Mouse (Mus musculus) left cerebral cortex, adult 9 months (tissue): ENCODE data around the gene Syt6.

Experiments
- DNase-seq, 2 experiments: peaks; one replicate each; pipeline ENCODE4 v3.0.0; 2022; ENCODE audit warnings: low spot score in 2 of 2

The Syt6 gene

DNA sequence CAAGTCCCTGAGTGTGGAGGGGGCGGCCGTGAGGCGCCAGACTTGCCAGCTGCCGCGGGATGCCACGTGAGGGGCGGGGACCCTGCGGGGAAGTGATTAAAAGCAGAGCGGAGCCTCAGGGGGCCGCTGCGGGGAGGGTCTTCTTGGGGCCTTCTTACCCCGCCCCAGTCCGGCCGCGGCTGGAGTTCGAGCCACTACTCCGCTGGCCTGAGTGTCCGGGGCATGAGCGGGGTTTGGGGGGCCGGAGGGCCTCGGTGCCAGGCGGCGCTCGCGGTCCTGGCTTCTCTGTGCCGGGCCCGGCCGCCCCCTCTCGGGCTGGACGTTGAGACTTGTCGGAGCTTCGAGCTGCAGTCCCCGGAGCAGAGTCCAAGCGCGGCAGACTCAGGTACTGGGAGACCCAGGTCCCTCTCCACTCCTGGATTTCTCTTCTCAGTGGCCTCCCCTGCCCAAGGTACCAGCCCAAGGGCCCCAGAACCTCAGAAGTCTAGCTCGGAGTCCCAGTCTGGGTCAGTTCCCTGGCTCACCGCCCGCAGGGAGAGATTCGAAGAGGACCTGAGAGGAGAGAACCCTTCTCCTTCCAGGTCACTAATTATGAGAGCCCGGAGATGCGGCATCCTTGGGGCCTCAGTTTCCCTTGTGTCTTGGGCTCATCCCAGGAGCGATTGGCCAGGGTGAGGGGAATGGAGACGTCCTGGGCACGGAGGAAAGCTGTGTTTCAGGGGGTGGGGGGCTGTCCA, at the start of gene Syt6:
Gene Syt6, plus strand, starts transcription at position 76 of the 737 bp plus-strand sequence.
- DNase-seq = no peak

DNA sequence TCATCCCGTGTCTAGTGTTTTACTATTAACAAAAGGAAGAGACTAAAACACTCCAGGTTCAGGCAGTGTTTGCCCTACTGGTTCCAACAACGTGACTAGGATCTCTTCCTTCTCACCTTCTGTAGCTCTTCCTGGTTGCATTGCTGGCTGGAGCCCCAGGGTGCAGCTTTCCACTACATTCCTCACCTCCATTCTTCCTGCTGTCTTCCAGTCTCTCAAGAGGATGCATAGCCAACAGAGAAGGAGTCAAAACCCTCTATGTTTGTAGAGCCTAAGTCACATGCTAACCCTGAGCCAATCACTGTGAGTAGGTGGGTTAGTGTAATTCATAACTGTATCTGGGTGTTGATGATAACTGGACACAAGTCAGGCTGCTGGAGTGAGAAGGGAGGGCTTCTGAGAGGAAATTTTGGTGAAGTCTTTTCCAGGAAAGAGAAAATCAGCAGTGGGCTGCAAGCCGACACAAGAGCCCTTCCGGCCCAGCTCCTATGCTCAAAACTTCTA, 48.8 kb upstream of the Syt6 start:
- DNase-seq = no peak

DNA sequence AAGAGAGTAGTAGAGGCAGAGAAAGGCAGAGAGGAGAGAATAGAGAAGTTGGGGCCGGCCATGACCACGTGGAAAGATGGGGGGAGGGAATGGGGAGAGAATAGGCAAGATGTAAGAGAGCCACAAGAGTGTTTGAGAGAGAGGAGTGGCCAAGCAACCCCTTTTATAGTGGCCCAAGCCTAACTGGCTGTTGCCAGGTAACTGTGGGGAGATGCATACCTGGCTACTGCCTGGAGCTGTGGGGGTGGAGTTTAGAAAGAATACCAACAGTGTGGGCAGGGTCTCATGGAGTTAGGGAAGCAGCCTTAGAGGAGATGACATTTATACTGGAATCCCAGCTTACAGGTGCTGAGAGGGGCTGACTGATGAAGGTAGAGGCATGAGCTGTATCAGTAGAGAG, 48.2 kb upstream of the Syt6 start:
- DNase-seq = no peak

DNA sequence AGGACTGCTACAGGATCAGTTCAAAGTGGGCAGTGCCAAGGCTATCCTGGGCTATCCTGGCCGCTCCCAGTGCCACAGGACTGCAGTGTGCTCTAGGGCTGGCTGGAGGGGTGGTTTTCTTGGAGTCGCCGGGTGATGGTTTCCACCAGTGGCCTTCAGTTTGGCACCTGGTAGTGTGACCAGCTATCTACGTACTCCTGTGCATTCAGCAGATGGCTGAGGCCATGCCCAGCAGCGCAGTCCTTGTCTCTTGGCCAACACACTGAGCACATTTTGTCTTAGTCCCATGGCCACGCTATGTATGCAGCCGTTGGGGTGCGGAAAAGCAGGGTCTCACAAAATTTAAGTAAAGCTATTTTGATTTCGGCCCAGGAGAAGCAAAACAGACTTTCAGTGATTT, 41.0 kb upstream of the Syt6 start:
- DNase-seq = no peak

DNA sequence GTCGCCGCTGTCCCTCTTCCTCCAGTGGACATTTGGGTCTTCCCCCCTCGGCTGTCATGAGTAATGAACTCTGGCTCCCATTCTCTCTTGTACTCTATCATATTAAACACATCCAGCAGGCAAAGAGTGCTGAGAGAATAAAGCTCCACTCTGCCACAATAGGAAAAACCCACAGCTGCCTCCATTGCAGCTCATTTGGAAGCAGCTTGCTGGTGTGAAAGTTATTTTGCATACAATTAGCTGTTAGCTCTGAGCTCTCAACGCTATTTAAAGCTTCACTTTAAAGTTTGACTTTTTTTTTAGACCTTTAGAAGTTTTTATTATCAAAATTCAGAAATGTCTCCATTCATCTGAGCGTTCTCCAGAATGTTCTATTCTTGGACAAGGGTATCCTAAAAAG, 39.8 kb upstream of the Syt6 start:
- no peak for DNase-seq

DNA sequence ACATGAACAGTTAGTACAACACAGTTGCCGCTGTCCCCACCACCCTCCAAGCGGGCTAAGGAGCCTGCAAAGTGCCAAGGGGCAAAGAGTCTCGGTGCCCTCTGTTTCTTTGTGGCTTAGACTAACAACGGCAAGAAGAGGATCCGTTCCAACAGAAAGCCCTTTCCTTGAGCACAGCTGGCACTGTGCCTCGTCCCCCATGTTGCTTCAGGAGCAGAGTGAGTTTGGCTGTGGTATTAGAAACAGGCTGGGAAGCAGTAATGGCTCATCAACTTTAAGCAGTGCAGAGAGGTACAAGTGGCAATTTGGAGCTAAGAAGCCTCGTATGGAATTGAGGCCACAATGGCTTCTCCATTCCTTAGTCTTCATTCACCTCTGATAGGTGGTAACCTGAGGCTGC, 35.9 kb upstream of the Syt6 start:
- DNase-seq = no peak

DNA sequence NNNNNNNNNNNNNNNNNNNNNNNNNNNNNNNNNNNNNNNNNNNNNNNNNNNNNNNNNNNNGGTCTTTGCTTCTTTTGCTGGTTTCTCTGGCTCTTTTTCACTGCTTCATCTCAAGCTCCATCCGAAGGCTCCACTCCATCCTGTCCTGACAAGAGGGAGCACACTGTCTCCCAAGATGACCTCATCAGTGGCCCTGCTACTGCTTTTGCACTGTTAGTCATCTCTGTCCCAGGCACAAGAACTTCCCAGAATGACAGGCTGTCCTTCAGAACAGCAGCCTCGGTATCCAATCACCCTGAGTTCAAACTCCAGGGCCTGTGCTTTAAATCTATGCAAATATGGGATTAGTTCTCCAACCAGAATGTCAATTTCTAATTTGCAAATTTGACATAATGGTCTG, 28.9 kb upstream of the Syt6 start:
- DNase-seq = no peak

DNA sequence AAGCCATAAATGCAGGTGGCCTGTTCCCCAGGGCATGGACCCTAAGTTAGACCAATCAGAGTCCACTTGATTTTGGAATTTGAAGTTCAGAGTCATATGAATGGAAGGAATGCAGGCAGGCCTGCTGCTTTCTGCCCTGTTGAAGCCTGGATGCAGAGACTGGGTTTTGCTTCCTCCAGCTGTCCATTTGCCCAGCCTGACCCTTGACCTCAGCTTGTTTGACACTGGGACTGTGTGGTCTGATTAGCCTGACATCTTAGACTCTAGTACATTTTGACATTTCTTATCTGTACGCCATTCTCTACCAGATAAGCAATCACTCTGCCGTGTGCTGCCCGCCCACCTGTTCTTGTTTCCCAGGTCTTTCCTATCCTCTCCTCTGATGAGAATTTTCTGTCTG, 28.4 kb upstream of the Syt6 start:
- no peak for DNase-seq

DNA sequence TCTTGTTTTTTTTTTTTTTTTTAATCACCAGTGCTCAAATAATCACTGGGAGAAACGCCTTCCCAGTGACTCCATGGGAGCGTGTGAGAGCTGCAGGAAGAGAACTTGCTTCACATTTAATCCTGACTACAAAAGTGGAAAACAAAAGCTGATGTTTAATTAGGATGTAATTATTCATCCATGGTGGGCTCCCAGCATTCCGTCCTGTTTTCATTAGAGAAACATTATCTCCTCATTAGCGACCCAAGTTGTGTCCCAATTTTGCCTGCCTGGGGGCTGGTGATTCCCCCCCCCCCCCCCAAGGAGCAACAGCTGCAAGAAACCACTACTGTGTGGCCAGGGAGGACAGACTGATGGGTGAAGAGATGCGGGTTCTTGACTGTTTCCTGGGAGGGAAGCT, 24.8 kb upstream of the Syt6 start:
- DNase-seq = no peak

DNA sequence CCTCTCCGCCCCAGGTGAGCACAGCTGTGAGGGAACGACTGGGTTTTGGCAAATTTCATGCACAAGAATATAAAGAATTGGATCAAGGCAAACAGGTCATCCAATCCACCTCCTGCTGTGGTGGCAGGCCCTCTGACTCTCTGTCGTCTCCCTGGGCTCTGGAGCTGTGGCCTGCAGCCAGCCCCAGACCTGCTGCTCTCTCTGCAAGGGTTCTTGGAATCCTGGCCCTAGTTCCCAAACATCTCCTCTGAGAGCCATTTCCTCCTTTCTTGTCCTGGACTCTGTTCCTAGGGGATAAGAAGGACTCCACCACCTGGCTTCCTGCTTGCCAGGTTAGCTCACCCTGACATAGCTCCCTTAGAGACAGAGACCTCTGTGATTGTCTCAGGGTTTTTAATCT, 7.8 kb upstream of the Syt6 start:
- DNase-seq = no peak

DNA sequence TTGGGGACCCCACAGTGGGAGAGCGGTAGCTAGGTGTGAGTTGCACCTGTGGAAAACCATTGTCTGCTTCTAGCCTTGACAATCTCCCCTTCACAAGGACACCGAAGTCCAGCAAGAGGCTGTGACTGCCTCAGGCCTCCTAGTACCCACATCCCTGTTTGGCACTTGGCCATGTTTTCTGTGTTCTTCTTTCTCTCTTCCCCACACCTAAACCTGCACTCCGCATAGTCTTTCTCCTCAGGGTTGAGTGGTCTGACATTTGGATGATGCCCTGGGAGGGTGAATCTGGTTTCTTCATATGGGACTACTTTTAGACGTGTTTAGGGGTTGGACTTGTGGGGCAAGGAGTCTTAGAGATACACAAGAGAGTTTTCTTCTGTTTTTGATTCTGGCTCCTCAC, 2.5 kb upstream of the Syt6 start:
- no peak for DNase-seq

DNA sequence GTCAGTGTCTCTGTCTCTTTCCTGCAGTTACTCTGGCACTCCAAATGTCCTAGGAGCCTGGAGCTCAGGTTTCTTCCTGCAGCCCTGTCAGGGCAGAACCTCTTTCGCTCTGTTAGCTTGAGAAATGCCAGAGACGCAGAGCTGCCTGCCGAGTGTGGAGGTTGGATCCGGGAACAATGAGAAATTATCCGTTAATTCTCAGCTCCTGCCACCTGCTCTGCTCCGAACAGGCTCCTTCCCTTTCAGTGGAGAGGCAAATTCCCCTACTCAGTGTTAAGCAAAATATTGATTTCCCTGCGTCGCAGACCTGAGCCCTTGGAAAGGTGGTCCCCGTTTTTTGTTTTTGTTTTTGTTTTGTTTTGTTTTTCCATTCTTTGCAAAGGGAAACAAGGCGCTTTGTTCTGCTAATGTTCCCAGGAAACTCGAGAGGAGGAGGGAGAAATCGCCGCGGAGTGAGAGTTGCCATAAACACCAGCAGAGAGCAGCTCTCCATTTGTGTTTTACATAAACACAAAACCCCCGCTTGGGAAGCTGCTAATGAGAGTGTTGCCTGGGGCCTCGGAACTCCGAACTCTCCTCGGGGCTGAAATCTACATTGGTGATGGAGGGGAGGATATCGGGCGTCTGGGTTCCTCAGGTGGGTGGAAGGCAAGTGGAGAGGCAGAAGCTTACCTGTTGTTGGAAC, 1.8 kb upstream of the Syt6 start:
- no peak for DNase-seq

DNA sequence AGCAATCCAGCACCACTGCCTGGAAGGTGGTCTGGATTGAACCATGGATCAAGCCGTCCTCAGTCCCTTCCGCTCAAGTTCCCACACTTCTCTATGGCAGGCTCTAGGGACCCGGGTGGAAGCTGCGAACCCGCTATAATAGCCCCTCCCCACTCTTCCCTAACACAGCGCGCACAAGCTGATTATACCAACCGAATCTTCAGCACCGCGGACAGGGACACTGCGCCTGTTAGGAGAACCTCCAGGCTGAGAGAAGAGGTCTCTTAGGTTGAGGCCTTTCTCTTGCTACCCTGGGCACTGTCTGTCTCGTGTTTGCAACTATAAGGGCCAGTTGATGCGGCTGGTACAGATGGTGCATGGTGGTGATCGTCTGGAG, 1.3 kb upstream of the Syt6 start:
- no peak for DNase-seq

DNA sequence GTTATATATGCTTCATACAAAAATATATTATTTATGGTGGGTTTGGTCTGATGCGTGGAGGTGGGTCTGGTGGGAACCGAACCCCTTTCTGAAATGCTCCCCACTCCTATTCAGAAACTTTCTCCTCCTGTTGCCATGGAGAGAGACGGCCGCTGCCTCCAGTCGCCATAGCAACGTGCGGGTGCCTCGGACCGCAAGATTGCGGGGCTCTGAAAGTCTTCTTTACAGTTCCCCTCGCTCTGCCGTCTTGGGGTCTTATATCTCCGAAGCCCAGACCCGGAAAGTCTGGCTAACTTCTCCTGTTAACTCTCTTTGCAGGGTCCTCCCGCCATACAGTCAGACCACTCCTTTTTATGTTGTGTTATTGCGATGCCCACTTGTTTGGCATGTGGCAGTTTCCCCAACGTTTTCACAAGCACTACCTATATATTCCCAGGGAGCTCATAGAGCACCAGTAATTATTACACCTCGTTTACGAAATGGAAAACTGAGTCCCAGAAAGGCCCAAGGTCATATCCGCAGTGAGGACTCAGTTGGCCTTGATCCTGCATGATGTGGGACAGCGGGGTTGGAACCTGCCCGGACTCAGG, 370 bp upstream of the Syt6 start:
- DNase-seq = no peak

DNA sequence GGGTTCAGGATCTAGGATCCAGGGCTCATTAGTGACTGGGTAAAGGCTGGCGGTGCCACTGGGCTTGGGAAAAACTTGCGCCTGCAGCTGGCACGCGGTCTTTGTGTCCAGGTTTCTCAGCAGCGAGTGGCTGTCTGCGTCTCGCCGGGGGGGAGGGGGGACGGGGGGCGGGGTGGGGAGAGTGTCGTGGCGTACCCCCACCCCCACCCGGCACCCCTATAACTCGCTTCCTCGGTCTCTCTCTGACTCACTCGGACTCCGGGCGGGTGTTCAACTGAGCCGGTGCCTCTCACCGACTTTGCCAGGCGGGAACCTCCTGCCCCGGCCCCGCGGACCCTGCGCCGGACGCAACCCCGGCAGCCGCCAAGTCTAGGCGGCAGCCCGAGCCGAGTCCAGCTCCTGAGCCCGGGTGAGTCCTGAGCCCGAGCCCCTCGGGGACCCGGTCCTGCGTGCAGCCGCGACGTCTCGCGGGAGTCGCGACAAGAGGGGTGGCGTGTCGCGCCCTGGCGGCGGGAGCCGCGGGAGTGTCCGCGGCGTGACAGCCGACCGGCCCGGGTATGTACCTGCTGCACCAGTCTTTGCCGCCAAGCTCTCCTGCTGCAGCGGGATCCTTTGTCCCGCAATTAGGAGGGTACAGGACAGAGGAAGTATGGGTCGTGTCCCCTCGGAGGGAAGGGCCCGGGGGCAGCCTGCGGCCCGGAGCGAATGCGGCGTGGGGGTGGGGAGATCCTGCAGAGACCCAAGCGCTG, 1.0 kb downstream of the Syt6 start:
- DNase-seq = no peak

DNA sequence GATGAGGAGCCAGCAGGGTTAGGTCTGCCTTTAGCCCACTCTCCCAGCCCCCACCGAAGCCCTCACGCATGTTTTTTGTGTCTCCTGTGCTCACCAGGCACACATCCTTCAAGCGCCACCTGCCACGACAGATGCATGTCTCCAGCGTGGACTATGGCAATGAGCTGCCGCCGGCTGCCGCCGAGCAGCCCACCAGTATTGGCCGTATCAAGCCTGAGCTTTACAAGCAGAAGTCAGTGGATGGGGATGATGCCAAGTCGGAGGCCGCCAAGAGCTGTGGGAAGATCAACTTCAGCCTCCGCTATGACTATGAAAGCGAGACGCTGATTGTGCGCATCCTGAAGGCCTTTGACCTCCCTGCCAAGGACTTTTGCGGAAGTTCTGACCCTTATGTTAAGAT, 12.1 kb downstream of the Syt6 start:
- no peak for DNase-seq

DNA sequence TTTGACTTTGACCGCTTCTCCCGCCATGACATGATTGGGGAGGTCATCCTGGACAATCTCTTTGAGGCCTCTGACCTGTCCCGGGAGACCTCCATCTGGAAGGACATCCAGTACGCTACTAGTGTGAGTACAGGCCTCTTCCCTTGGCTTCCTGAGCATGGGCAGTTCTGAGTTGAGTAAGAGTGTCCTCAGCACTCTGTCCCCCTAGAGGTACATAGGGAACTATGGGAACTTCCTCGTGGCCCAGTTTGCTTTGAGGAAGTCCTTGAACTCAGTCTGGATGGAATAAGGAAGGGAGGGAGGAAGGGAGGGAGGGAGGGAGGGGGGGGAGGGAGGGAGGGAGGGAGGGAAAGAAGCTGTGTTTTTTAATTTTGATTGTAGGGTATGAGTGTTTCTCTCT, 12.6 kb downstream of the Syt6 start:
- no peak for DNase-seq

DNA sequence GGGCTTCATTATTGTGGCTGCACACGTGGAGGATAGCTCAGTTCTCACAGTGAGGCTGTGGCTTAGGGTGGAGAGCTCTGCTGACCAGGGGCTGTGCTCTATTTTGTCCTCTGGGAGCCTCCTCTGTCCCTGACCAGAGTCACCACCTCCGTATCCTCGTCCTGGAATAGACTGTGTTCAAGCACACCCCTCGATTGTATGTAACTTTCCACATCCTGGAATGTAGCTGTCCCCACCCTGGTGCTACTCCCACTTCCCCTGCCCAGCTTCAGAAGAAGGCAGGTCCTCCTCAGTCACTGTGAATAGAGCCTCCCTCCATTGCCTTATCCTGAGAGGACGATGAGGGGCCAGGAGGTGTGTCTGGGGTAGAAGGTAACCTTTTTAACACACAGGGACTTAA, 14.6 kb downstream of the Syt6 start:
- DNase-seq = no peak

DNA sequence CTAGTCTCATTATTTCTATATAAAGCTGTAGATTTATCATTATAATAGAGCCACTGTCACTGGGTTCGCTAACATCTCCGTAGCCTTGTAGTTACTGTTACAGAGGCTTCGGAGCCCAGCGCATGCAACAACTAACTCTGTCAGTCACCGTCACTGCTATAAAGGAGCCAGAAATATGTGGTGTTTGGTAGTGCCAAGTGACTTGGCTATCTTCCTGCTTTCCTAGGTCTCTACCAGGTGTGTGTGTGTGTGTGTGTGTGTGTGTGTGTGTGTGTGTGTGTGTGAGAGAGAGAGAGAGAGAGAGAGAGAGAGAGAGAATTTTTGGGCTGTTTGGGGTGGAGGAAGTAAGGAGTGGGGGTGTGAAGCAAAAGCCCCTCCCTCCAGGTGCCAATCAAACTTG, 17.6 kb downstream of the Syt6 start:
- no peak for DNase-seq

DNA sequence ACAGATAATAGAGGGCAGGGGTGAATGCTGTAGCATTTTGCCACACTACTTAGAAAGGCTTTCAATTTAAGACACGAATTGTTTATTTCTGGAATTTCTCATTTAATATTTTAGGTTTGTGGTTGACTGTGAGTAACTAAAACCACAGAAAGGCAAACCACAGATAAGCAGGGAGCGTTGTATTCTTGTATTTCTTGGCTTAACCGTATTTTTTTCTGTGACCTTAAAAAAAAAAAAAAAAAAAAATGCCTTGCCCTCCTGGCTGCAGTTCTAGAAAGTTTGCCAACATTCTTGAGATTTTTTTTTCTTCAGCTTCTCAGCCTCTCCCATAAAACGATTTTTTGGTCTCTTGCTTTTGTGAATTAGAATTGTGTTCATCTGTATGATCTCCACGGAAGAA, 18.6 kb downstream of the Syt6 start:
- DNase-seq = no peak

DNA sequence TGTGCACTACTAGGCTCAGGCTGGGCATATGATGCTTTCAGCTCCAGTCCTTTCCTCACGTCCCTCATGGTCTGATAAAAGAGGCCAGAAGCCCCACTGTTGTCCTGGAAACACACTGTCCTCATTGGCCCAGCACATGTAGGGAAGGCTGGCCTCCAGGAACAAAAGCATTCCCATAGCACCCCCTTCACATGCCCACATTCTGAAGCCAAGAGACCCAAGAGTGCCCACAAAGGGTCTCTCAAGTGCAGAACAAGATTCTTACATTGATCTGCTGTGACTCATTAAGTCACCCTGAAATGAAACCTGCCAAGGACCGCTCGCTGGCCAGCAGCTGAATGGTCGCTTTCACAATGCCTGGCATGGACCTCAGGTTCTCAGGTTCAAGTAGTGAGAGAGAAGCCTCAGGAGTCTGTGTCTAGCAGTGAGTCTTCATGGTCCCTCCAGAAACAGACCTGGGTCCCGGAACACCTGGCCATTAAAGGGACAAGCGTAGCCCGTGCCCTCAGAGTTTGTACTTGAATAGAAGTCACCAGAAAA, 20.3 kb downstream of the Syt6 start:
- DNase-seq = no peak

DNA sequence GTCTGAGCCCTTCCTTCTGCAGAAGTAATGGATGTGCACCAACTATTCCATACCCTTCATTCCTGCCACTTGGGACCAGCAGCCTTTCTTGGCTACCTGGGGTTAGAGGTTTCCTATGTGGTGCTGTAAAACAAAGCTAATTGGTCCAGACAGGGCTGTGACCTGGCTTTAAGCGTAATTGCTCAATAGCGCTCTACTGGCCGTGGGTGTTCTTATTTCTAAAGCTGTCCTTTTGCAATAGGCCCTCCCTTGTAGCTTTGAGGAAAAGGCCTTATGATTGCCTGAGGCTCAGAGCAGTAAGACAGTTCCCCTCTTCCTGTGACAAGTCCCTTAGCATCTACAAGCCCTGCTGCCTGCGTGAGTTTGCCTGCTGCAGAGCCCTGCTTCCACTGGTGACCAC, 22.6 kb downstream of the Syt6 start:
- no peak for DNase-seq
